ENCODE assay signal across 23 mouse cellular contexts in genomic region chr1:68573851-68574540, GRCm38 (mm10).
DNase-seq lines count a peak whose midpoint lies in the region; ATAC-seq and TF ChIP-seq lines count a peak whose summit lies in the region.
"Had no signal": no experiment of that assay in that cellular context is flagged by ENCODE, and none has a peak within 500 bp of the region (broad histone marks: within the 10 kb centered on the region; RNA-seq: fewer than 3 reads in every experiment).

No protein-coding gene starts in this region.

- peak; percentile 71 for DNase-seq in forebrain, embryonic 14.5 days (ENCODE audit: low spot score)
- no peak for DNase-seq in forebrain, embryonic 10.5 days (ENCODE audit: extremely low spot score, low spot score)
- peak; percentile 7 to 8 for DNase-seq in left cerebral cortex, postnatal 36 days (ENCODE audit: low spot score in 2 of 2)
- DNase-seq in left cerebral cortex, adult 2 months (ENCODE audit: extremely low spot score in 1 of 2, low spot score in 2 of 2), result no peak
- peak; percentile 4 for DNase-seq in right cerebral cortex, postnatal 14 days
- no peak for DNase-seq in right cerebral cortex, postnatal 4 days
- DNase-seq in spleen, adult 12 weeks (ENCODE audit: low spot score), result no peak
- DNase-seq: adrenal gland, postnatal 36 days; cerebellum, adult 2 months; cerebellum, postnatal 36 days; heart, postnatal 10 days; kidney, adult 18-20 months; kidney, postnatal 14 days; liver, postnatal 0 days; lung, postnatal 14 days had no signal

- peak; percentile 80; the same call in 1 of the 2 replicates for ATAC-seq in forebrain, embryonic 14.5 days
- ATAC-seq: liver, postnatal 0 days; midbrain, embryonic 16.5 days had no signal

- no peak overlapping the region for H3K4me3 ChIP-seq in forebrain, embryonic 14.5 days (ENCODE audit: low read depth, low read length)
- no peak overlapping the region for H3K4me3 ChIP-seq in forebrain, embryonic 10.5 days
- no peak overlapping the region for H3K4me3 ChIP-seq in left cerebral cortex, adult 2 months
- H3K4me3 ChIP-seq: erythroblast, embryonic 14.5 days; hindbrain, embryonic 12.5 days; limb, embryonic 15.5 days; megakaryocyte, embryonic 14.5 days; neural tube, embryonic 15.5 days had no signal

- no peak for TF ChIP-seq CTCF in left cerebral cortex, adult 2 months (IDR thresholded peaks at IDR 0.05)

- H3K4me1 ChIP-seq in forebrain, embryonic 14.5 days (ENCODE audit: control insufficient read depth, insufficient read depth, low read length), result peaks cover 3% of the 10 kb centered on the region; the same call in 1 of the 2 replicates
- H3K4me1 ChIP-seq in forebrain, embryonic 10.5 days, result no peaks in the 10 kb centered on the region
- H3K4me1 ChIP-seq: hindbrain, embryonic 12.5 days; limb, embryonic 15.5 days; megakaryocyte, embryonic 14.5 days; neural tube, embryonic 15.5 days had no signal

- intact Hi-C loops in left cerebral cortex, postnatal 36 days (cut with DNase I), result no loop called here
- intact Hi-C loops in left cerebral cortex, adult 2 months (cut with DNase I), result no loop called here

- 32% methylated on average over 4 of the region's 4 CpGs for WGBS in forebrain, embryonic 14.5 days
- 87% methylated on average over 4 of the region's 4 CpGs for WGBS in forebrain, embryonic 10.5 days

- no peaks in the 10 kb centered on the region for H3K9me3 ChIP-seq in forebrain, embryonic 14.5 days (replicated peaks; ENCODE audit: control insufficient read depth, low read length)
- H3K9me3 ChIP-seq in forebrain, embryonic 10.5 days, result no peaks in the 10 kb centered on the region
- H3K9me3 ChIP-seq: hindbrain, embryonic 12.5 days; limb, embryonic 15.5 days; megakaryocyte, embryonic 14.5 days; neural tube, embryonic 15.5 days had no signal

- H3K27me3 ChIP-seq in forebrain, embryonic 14.5 days (replicated peaks; ENCODE audit: control insufficient read depth, insufficient read depth, low read length), result no peaks in the 10 kb centered on the region
- no peaks in the 10 kb centered on the region for H3K27me3 ChIP-seq in forebrain, embryonic 10.5 days (ENCODE audit: poor library complexity, severe bottlenecking)
- H3K27me3 ChIP-seq: CH12.LX; hindbrain, embryonic 12.5 days; limb, embryonic 15.5 days; megakaryocyte, embryonic 14.5 days; neural tube, embryonic 15.5 days had no signal

- no peak overlapping the region for H3K9ac ChIP-seq in forebrain, embryonic 14.5 days (ENCODE audit: low read length)
- H3K9ac ChIP-seq: hindbrain, embryonic 12.5 days; limb, embryonic 15.5 days; liver, postnatal 0 days; neural tube, embryonic 15.5 days had no signal

- no peak overlapping the region for H3K27ac ChIP-seq in forebrain, embryonic 14.5 days (ENCODE audit: low read depth, low read length)
- H3K27ac ChIP-seq in forebrain, embryonic 10.5 days, result no peak overlapping the region
- H3K27ac ChIP-seq in left cerebral cortex, adult 2 months, result no peak overlapping the region
- H3K27ac ChIP-seq: hindbrain, embryonic 12.5 days; limb, embryonic 15.5 days; neural tube, embryonic 15.5 days had no signal

- H3K36me3 ChIP-seq in forebrain, embryonic 14.5 days (ENCODE audit: control insufficient read depth, insufficient read depth, low read length), result no peaks in the 10 kb centered on the region
- no peaks in the 10 kb centered on the region for H3K36me3 ChIP-seq in forebrain, embryonic 10.5 days (replicated peaks)
- H3K36me3 ChIP-seq: hindbrain, embryonic 12.5 days; limb, embryonic 15.5 days; neural tube, embryonic 15.5 days had no signal

- H3K4me2 ChIP-seq in forebrain, embryonic 14.5 days (ENCODE audit: low read length), result no peak overlapping the region
- H3K4me2 ChIP-seq: heart, embryonic 11.5 days; hindbrain, embryonic 12.5 days; limb, embryonic 15.5 days; neural tube, embryonic 15.5 days had no signal

Comparison
In these comparisons a context has a peak if more than half of its experiments do, and no peak if none do; other contexts are left out.
1. DNase-seq: peak in forebrain, embryonic 14.5 days (single experiment), left cerebral cortex, postnatal 36 days (2 of 2) and right cerebral cortex, postnatal 14 days (single experiment); none in forebrain, embryonic 10.5 days (single experiment), left cerebral cortex, adult 2 months (0 of 2), right cerebral cortex, postnatal 4 days (single experiment) and spleen, adult 12 weeks (single experiment).